23 mouse cellular contexts compared by ENCODE assay signal in the genomic region with DNA sequence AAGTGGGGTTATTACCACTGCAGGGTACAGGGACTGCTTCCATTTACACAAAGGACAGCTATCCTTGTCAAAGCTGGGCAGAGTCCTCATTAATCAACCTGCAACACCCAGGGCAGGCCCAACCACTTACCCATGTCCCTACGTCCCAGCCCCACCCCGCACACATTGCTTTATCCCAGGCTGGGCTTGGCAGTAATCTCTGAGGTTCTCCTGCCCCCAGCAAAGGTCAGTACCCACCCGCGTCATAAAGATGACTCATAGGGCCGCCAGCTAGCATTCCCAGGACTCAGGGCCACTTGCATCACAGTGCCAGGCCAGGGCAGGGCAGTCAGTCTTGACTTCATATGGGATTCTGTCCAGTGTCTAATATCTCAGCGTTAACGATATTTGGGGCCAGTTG. TPM values are rescaled to one million over a fixed set of nuclear protein-coding genes. Genes with fewer than 3 reads are reported as not detected.
DNase-seq lines count a peak whose midpoint lies in the region; ATAC-seq and TF ChIP-seq lines count a peak whose summit lies in the region.
"Had no signal": no experiment of that assay in that cellular context is flagged by ENCODE, and none has a peak within 500 bp of the region (broad histone marks: within the 10 kb centered on the region; RNA-seq: fewer than 3 reads in every experiment).

No protein-coding gene starts in this region.

- H3K9ac ChIP-seq in intestine, embryonic 14.5 days (ENCODE audit: low read length) = no peak overlapping the region
- H3K9ac ChIP-seq in stomach, embryonic 16.5 days (ENCODE audit: low read length) = no peak overlapping the region
- H3K9ac ChIP-seq in kidney, embryonic 16.5 days (replicated peaks; ENCODE audit: low read length) = no peak overlapping the region
- no peak overlapping the region for H3K9ac ChIP-seq in forebrain, embryonic 16.5 days (replicated peaks; ENCODE audit: low read depth, low read length)
- no peak overlapping the region for H3K9ac ChIP-seq in midbrain, embryonic 14.5 days (replicated peaks; ENCODE audit: low read length)
- H3K9ac ChIP-seq: embryonic facial prominence, embryonic 15.5 days; hindbrain, embryonic 15.5 days; limb, embryonic 13.5 days; liver, embryonic 14.5 days; lung, embryonic 15.5 days; neural tube, embryonic 13.5 days had no signal

- H3K36me3 ChIP-seq in intestine, embryonic 14.5 days (ENCODE audit: control insufficient read depth, insufficient read depth, low read length) = no peaks in the 10 kb centered on the region
- no peaks in the 10 kb centered on the region for H3K36me3 ChIP-seq in stomach, embryonic 16.5 days (ENCODE audit: control insufficient read depth, insufficient read depth, low read length)
- no peaks in the 10 kb centered on the region for H3K36me3 ChIP-seq in kidney, embryonic 16.5 days (ENCODE audit: insufficient read depth, low read length)
- no peaks in the 10 kb centered on the region for H3K36me3 ChIP-seq in forebrain, embryonic 16.5 days (ENCODE audit: control insufficient read depth, insufficient read depth)
- H3K36me3 ChIP-seq in midbrain, embryonic 14.5 days (ENCODE audit: control insufficient read depth, insufficient read depth, low read length) = no peaks in the 10 kb centered on the region
- H3K36me3 ChIP-seq: embryonic facial prominence, embryonic 15.5 days; hindbrain, embryonic 15.5 days; limb, embryonic 13.5 days; lung, embryonic 15.5 days; neural tube, embryonic 13.5 days had no signal

- in situ Hi-C loops in Patski (cut with MboI; ENCODE audit: low pct_unique_long_range_greater_than_20kb) = loop anchor here (10.0 kb wide), 1 partner anchor 331 kb away; no protein-coding TSS in a partner anchor

- no peak for TF ChIP-seq CTCF in Patski (IDR thresholded peaks at IDR 0.05)

- ATAC-seq in Patski = peak; percentile 20
- peak; percentile 32; the same call in 1 of the 2 replicates for ATAC-seq in intestine, embryonic 14.5 days (replicated peaks; ENCODE audit: low FRiP score, low TSS enrichment, low read depth)
- peak; percentile 74; the same call in 1 of the 2 replicates for ATAC-seq in stomach, embryonic 16.5 days (ENCODE audit: insufficient read depth, low FRiP score)
- ATAC-seq in kidney, embryonic 16.5 days (ENCODE audit: low FRiP score, low TSS enrichment) = no peak
- ATAC-seq in forebrain, embryonic 16.5 days = no peak
- no peak for ATAC-seq in midbrain, embryonic 14.5 days (ENCODE audit: low FRiP score, low TSS enrichment)

- H3K4me3 ChIP-seq in intestine, embryonic 14.5 days (ENCODE audit: low read depth, low read length) = no peak overlapping the region
- no peak overlapping the region for H3K4me3 ChIP-seq in stomach, embryonic 16.5 days (replicated peaks; ENCODE audit: low read length)
- no peak overlapping the region for H3K4me3 ChIP-seq in kidney, embryonic 16.5 days (ENCODE audit: low read length)
- no peak overlapping the region for H3K4me3 ChIP-seq in forebrain, embryonic 16.5 days (replicated peaks; ENCODE audit: low read length)
- no peak overlapping the region for H3K4me3 ChIP-seq in midbrain, embryonic 14.5 days (replicated peaks; ENCODE audit: low read depth, low read length)
- H3K4me3 ChIP-seq: embryonic facial prominence, embryonic 15.5 days; hindbrain, embryonic 15.5 days; limb, embryonic 13.5 days; lung, embryonic 15.5 days; neural tube, embryonic 13.5 days had no signal

- no peaks in the 10 kb centered on the region for H3K9me3 ChIP-seq in intestine, embryonic 14.5 days (ENCODE audit: control insufficient read depth, low read length)
- H3K9me3 ChIP-seq in stomach, embryonic 16.5 days (replicated peaks; ENCODE audit: control insufficient read depth, low read length) = no peaks in the 10 kb centered on the region
- no peaks in the 10 kb centered on the region for H3K9me3 ChIP-seq in kidney, embryonic 16.5 days (ENCODE audit: low read length)
- no peaks in the 10 kb centered on the region for H3K9me3 ChIP-seq in forebrain, embryonic 16.5 days (ENCODE audit: control insufficient read depth, low read length)
- no peaks in the 10 kb centered on the region for H3K9me3 ChIP-seq in midbrain, embryonic 14.5 days (ENCODE audit: control insufficient read depth, low read length)
- H3K9me3 ChIP-seq: embryonic facial prominence, embryonic 15.5 days; hindbrain, embryonic 15.5 days; limb, embryonic 13.5 days; lung, embryonic 15.5 days; neural tube, embryonic 13.5 days had no signal

- no peaks in the 10 kb centered on the region for H3K4me1 ChIP-seq in intestine, embryonic 14.5 days (replicated peaks; ENCODE audit: control insufficient read depth, insufficient read depth, low read length)
- no peaks in the 10 kb centered on the region for H3K4me1 ChIP-seq in stomach, embryonic 16.5 days (ENCODE audit: control insufficient read depth, insufficient read depth, low read length)
- no peaks in the 10 kb centered on the region for H3K4me1 ChIP-seq in kidney, embryonic 16.5 days (ENCODE audit: insufficient read depth, low read length)
- no peaks in the 10 kb centered on the region for H3K4me1 ChIP-seq in forebrain, embryonic 16.5 days (replicated peaks; ENCODE audit: control insufficient read depth, insufficient read depth, low read length)
- no peaks in the 10 kb centered on the region for H3K4me1 ChIP-seq in midbrain, embryonic 14.5 days (ENCODE audit: control insufficient read depth, insufficient read depth, low read length)
- H3K4me1 ChIP-seq: hindbrain, embryonic 15.5 days; lung, embryonic 15.5 days; neural tube, embryonic 13.5 days had no signal

- 63% methylated on average over 7 of the region's 7 CpGs for WGBS in intestine, embryonic 14.5 days
- 58% methylated on average over 7 of the region's 7 CpGs for WGBS in stomach, embryonic 16.5 days
- 71% methylated on average over 7 of the region's 7 CpGs for WGBS in kidney, embryonic 16.5 days
- 81% methylated on average over 7 of the region's 7 CpGs for WGBS in forebrain, embryonic 16.5 days
- 85% methylated on average over 7 of the region's 7 CpGs for WGBS in midbrain, embryonic 14.5 days

- no peak overlapping the region for H3K27ac ChIP-seq in intestine, embryonic 14.5 days (ENCODE audit: low read depth)
- H3K27ac ChIP-seq in stomach, embryonic 16.5 days (ENCODE audit: low read length) = no peak overlapping the region
- H3K27ac ChIP-seq in kidney, embryonic 16.5 days (ENCODE audit: low read length) = no peak overlapping the region
- no peak overlapping the region for H3K27ac ChIP-seq in forebrain, embryonic 16.5 days (ENCODE audit: low read length)
- no peak overlapping the region for H3K27ac ChIP-seq in midbrain, embryonic 14.5 days (replicated peaks; ENCODE audit: low read depth, low read length)
- H3K27ac ChIP-seq: embryonic facial prominence, embryonic 15.5 days; hindbrain, embryonic 15.5 days; limb, embryonic 13.5 days; liver, embryonic 14.5 days; lung, embryonic 15.5 days; neural tube, embryonic 13.5 days had no signal

- H3K4me2 ChIP-seq in intestine, embryonic 14.5 days (ENCODE audit: low read length) = no peak overlapping the region
- no peak overlapping the region for H3K4me2 ChIP-seq in stomach, embryonic 16.5 days (ENCODE audit: low read depth, low read length)
- H3K4me2 ChIP-seq in kidney, embryonic 16.5 days (replicated peaks; ENCODE audit: low read depth, low read length) = no peak overlapping the region
- H3K4me2 ChIP-seq in forebrain, embryonic 16.5 days (ENCODE audit: low read length) = no peak overlapping the region
- H3K4me2 ChIP-seq in midbrain, embryonic 14.5 days (ENCODE audit: low read length) = no peak overlapping the region
- H3K4me2 ChIP-seq: embryonic facial prominence, embryonic 15.5 days; hindbrain, embryonic 15.5 days; limb, embryonic 13.5 days; lung, embryonic 15.5 days; neural tube, embryonic 13.5 days had no signal

- H3K27me3 ChIP-seq in Patski = peaks cover 4% of the 10 kb centered on the region
- H3K27me3 ChIP-seq in intestine, embryonic 14.5 days (replicated peaks; ENCODE audit: control insufficient read depth, insufficient read depth, low read length) = no peaks in the 10 kb centered on the region
- H3K27me3 ChIP-seq in stomach, embryonic 16.5 days (ENCODE audit: control insufficient read depth, insufficient read depth, low read length) = no peaks in the 10 kb centered on the region
- no peaks in the 10 kb centered on the region for H3K27me3 ChIP-seq in kidney, embryonic 16.5 days (ENCODE audit: insufficient read depth, low read length)
- no peaks in the 10 kb centered on the region; the same call in none of the 2 replicates for H3K27me3 ChIP-seq in forebrain, embryonic 16.5 days (replicated peaks; ENCODE audit: control insufficient read depth, insufficient read depth, low read length)
- no peaks in the 10 kb centered on the region for H3K27me3 ChIP-seq in midbrain, embryonic 14.5 days (ENCODE audit: control insufficient read depth, insufficient read depth, low read length)
- H3K27me3 ChIP-seq: embryonic facial prominence, embryonic 15.5 days; limb, embryonic 13.5 days; lung, embryonic 15.5 days had no signal

- DNase-seq in Patski (ENCODE audit: low read depth, low spot score) = peak; percentile 20
- peak; percentile 91 for DNase-seq in adrenal gland, adult 8-10 months
- DNase-seq in intestine, embryonic 14.5 days (ENCODE audit: low spot score) = no peak
- DNase-seq in midbrain, embryonic 14.5 days = no peak
- DNase-seq: cerebellum, adult 18-20 months; cerebellum, postnatal 25 days; gastrocnemius, postnatal 14 days; heart, adult 18-20 months; heart, postnatal 4 days; kidney, adult 8-10 months; kidney, postnatal 36 days; layer of hippocampus, adult 9-11 months; lung, postnatal 4 days had no signal

- POLR2A ChIA-PET in Patski (lab: Charles Lee) = no interaction called here

- CTCF ChIA-PET in Patski (lab: Charles Lee) = interaction anchor here (0.9 to 1.7 kb wide), 4 partner anchors 9 to 445 kb away, joined by 3 to 5 read pairs (median 3); no protein-coding TSS in a partner anchor

RNA-seq across cellular contexts. Expression of a gene that starts 18.0 kb away (rescaled TPM):
- polyA plus RNA-seq in Patski (2021) = not detected
- 1 to 10 TPM; 1.3 to 2.6 (median 2.6) TPM for total RNA-seq in adrenal gland, adult 8-10 months (2022)
- polyA plus RNA-seq in intestine, embryonic 14.5 days (2014; fragmentation: Nextera tagmentation; extraction: Ambion mirVana) = 0.94 and 1.1 TPM in 2 replicates
- polyA plus RNA-seq in stomach, embryonic 16.5 days (2015; fragmentation: Nextera tagmentation; extraction: Ambion mirVana) = 0.50 TPM in 1 of 2 replicates, not detected in the other
- polyA plus RNA-seq in kidney, embryonic 16.5 days (2015; fragmentation: Nextera tagmentation; extraction: Ambion mirVana) = 0.69 and 1.2 TPM in 2 replicates
- 1.4 TPM in 1 of 2 replicates, not detected in the other for polyA plus RNA-seq in forebrain, embryonic 16.5 days (2015; fragmentation: Nextera tagmentation; extraction: Ambion mirVana)
- 0.27 TPM in 1 of 2 replicates, not detected in the other for polyA plus RNA-seq in midbrain, embryonic 14.5 days (2014; fragmentation: Nextera tagmentation; extraction: Ambion mirVana)
- total RNA-seq: ES-E14 had no signal

RNA-seq across cellular contexts. Expression of a gene that starts 36.4 kb away (rescaled TPM):
- polyA plus RNA-seq in Patski (2021) = 0.03 TPM
- total RNA-seq in adrenal gland, adult 8-10 months (2022) = 1 to 10 TPM in 1 of 4 experiments, under 1 TPM in 3; 0.41 to 1.4 (median 0.84) TPM
- polyA plus RNA-seq in intestine, embryonic 14.5 days (2014; fragmentation: Nextera tagmentation; extraction: Ambion mirVana) = 0.19 and 0.51 TPM in 2 replicates
- polyA plus RNA-seq in stomach, embryonic 16.5 days (2015; fragmentation: Nextera tagmentation; extraction: Ambion mirVana) = 0.48 and 0.56 TPM in 2 replicates
- 3.8 and 4.8 TPM in 2 replicates for polyA plus RNA-seq in kidney, embryonic 16.5 days (2015; fragmentation: Nextera tagmentation; extraction: Ambion mirVana)
- 19.2 and 23.6 TPM in 2 replicates for polyA plus RNA-seq in forebrain, embryonic 16.5 days (2015; fragmentation: Nextera tagmentation; extraction: Ambion mirVana)
- 24.5 and 33.4 TPM in 2 replicates for polyA plus RNA-seq in midbrain, embryonic 14.5 days (2014; fragmentation: Nextera tagmentation; extraction: Ambion mirVana)

Comparison
In these comparisons a context has a peak if more than half of its experiments do, and no peak if none do; other contexts are left out.
1. ATAC-seq: peak in Patski (single experiment), intestine, embryonic 14.5 days (single experiment) and stomach, embryonic 16.5 days (single experiment); none in kidney, embryonic 16.5 days (single experiment), forebrain, embryonic 16.5 days (single experiment) and midbrain, embryonic 14.5 days (single experiment).
2. DNase-seq: peak in Patski (single experiment) and adrenal gland, adult 8-10 months (single experiment); none in intestine, embryonic 14.5 days (single experiment) and midbrain, embryonic 14.5 days (single experiment).